Mouse (Mus musculus) left cerebral cortex, postnatal 36 days (tissue): ENCODE measurements around the gene Dcpp3. TPM values are rescaled to one million over a fixed set of nuclear protein-coding genes. Genes with fewer than 3 reads are reported as not detected.
"Not testable (repeated sequence)": the region's sequence is repeated elsewhere in the genome, so short reads cannot be mapped to it uniquely, and the experiment has no call there.

Experiments
- DNase-seq, 2 experiments: peaks; one replicate each; pipeline ENCODE4 v3.0.0; 2021 to 2022; ENCODE audit warnings: low spot score in 2 of 2, mixed read lengths in 1 of 2
- intact Hi-C: fragments of 180-260 bp; cut with DNase I; formaldehyde crosslinking; loops from one replicate; pipeline ENCODE4 v1.15.1; 2025
- total RNA-seq, 2 experiments: library from RNA; stranded (reverse); gene quantifications; 2 replicates each; pipeline ENCODE4 v1.2.3; 2021

Gene Dcpp3
- total RNA-seq: not detected

DNA sequence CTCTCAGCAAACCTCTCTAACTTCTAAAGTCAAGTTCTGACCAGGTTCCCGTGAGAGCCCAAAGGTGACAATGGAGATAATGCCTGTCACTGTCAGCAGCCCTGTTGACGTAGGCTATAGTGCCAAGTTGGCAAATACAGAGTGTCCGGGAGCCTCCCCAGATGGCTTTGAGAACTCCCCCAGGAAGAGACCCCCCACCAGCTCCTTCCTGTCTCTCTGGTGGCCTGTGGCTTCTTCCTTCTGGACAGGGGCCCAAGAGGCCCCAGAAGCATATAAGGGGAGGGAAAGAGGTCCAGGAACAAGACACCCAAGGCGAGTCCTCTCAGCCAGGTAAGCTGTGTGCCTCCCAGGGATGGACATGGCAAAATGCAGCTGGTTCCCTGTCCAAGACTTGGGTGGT, at the start of gene Dcpp3:
Dcpp3 (plus strand) TSS at position 301 of the 400 bp plus-strand sequence.
- intact Hi-C loops, DNase-seq: not testable (repeated sequence)

DNA sequence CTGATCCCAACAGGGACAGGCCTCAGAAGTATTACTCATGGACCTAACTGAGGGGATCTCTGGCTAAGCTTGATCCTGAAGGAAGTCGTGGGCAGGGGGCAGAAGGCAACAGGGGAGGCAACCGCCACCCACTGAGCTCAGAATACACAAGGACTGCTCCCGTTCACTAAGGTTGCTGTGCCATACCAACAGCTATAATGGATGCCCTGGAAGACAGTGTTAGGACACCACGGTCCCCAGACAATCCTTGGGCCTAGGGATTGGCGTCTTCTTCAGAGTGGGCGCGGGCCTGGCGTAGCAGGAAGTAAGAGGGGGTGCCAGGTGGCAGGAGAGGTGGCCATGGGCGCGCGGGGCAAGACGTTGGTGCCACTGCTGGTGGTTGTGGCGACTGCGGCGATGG, 49.5 kb upstream of the Dcpp3 start, which contains the start of gene Prss21:
Prss21 (plus strand) TSS at position 301 of the 400 bp plus-strand sequence.
- intact Hi-C loops: no loop called here
- DNase-seq: no peak

DNA sequence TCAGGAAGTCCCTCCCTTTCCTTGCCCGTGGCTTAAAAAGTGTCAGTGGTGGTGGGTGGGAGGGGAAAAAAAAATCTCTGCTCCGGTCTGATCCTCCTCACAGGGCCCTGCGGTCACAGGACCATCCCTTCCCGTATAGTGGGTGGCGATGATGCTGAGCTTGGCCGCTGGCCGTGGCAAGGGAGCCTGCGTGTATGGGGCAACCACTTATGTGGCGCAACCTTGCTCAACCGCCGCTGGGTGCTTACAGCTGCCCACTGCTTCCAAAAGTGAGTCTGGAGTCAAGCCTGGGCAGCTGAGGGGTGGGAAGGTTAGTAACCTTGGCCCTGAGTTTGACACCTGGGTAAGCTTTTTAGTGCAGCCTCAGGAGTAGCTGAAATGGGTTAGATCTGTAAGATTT, 48.7 kb upstream of the Dcpp3 start:
- DNase-seq: no peak
- intact Hi-C loops: no loop called here

DNA sequence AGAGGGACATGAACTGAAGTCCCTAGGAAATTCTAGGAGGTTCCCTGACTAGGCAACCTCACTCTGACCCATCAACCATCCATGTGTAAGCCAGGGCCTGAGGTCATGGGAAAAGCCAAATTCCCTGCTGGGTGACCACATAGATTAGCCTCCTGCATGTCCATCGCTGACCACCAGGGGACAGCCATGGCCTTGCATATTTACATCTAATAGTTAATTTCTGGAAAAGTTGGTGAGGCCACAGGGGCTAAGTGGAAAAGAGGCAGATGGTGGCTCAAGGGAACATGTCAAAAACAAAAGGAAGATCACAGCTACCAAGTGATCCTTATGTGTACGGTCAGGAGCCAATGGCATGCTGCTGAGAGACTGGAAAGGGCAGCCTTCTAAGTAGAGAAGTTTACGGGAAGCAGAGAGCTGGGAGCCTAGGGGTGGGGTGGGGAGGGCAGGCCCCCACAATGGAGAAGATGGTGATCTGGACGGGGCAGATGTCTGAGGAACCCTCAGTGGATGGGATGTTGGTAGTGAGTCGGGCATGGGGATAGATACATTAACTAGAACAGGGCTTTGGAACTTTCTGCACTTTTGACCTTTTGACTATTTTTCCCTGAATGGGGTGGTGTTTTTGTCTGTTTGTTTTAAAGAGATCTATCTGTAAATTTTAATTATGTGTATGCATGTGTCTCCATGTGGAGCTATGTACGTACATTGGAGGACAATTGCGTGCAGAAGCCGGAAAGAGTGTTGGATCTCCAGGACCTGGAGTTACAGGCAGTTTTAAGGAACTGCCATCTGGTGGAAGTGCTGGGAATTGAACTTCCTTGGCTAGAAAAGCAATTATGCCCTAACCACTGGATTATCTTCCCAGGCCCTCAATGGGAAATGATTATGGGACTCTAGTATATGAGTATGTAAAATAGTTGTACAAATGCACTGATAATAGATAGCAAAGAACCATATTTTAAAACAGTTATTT, 43.1 kb upstream of the Dcpp3 start:
- no peak for DNase-seq
- intact Hi-C loops: loop anchor here (1.0 kb wide), 1 partner anchor 86 kb away; no protein-coding TSS in a partner anchor

DNA sequence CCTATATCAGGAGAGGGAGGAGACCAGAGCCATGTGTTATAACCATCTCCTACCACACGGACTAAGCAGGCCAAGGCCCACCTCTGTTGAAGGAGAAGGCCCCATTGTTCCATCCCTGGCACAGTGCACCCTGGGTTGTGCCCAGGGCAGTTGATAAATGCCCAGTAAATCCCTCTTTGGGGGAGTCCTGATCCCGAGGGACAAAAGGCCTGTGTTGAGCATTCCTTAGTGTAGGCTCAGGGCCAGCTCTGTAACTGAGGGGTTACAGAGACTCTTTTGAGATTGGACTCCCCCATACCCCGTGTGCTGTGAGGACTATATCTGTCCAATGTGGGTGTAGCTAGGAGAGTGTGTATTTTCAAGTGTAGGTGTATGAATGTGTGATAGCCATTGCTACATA, 40.5 kb upstream of the Dcpp3 start:
- DNase-seq: peak; percentile 12 to 20
- intact Hi-C loops: no loop called here

DNA sequence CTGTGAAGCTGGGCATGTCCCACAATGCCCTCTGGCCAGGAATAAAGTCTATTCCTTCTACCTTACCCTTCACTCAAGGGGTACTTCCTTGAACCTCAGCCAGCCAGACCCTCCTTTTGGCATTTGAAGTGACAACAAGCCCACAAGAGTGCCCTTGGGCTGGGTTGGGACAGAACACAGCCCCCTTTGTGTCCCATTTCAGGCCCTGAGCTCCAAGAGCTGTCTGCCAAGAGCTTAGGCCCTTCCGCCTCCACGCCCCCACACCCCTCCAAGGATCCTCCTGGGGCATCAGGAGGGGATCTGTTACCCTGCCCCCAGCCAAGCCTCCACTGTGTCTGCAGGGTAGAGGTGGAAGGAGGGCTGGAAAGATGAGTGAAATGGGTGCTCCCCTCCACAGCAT, 40.1 kb upstream of the Dcpp3 start:
- no peak for DNase-seq
- intact Hi-C loops: no loop called here

DNA sequence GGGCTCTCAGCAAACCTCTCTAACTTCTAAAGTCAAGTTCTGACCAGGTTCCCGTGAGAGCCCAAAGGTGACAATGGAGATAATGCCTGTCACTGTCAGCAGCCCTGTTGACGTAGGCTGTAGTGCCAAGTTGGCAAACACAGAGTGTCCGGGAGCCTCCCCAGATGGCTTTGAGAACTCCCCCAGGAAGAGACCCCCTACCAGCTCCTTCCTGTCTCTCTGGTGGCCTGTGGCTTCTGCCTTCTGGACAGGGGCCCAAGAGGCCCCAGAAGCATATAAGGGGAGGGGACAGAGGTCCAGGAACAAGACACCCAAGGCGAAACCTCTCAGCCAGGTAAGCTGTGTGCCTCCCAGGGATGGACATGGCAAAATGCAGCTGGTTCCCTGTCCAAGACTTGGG, 36.7 kb upstream of the Dcpp3 start, which contains the start of the genes Dcpp1 and Dcpp2:
Dcpp1 (plus strand) TSS at position 301 of the 400 bp plus-strand sequence.
Dcpp2 (plus strand) TSS at position 305 of the 400 bp plus-strand sequence.
- DNase-seq, intact Hi-C loops: not testable (repeated sequence)

DNA sequence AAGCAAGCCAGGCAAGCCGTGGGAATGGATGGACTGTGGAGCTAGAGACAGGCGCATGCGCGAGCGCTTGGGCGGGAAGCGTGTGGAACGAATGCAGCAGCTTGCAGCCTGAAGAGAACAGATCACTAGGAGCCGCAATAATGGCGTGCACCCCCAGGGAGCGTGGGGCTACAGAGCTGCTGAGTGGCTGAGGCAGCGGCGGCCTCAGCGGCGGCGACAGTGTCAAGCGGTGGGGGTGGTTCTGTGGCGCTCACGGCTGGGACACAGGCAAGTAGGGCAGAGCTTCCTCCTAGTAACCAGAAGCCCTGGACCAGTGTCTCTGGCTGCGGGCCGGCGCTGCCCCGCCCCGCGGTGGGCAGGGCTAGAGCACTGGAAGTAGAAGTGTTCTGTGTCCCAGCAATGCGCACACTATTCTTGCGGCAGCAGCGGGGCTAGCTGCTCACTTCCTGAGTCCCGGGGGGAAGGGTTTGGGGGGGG, 7.3 kb downstream of the Dcpp3 start:
- intact Hi-C loops: no loop called here
- peak; percentile 85 to 86 for DNase-seq

DNA sequence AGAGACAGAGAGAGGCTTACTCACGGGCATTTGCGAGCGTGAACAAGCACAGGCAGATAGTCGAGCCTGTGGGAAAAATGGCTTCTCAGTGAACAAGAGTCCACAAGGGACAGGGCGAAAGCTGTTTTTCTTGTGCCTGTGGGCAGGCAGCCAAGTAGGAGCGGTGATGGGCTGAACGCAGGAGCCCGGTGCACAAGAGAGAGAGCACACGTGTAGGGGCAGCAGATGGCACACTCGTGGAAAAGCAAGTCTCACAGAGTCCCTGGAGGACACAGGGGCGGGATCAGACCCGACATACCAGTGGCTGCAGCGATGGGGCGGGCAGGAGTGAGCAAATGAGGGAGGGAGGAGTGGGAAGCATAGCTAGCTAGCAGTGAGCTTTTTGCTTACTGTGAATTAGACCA, 7.8 kb downstream of the Dcpp3 start:
- intact Hi-C loops: no loop called here

DNA sequence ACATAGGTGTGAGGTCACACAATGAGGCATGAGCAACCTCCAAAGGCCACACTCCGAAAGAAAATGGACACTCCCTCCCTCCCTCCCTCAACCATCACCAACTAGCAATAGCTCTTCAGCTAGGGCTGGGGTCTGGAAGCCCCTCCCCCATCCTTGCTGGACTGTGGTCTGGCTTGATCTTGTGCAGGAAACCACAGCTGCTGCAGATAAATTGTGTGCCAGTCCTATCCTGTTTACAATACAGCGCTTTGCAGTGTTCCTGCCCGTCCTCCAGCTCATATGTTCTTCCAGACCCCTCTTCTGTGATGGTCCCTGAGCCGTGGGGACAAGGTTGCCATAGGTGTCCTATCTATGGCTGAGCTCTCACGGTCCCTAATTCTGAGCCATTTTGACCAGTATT, 13.9 kb downstream of the Dcpp3 start:
- no peak for DNase-seq
- intact Hi-C loops: no loop called here

More for the DNA sequence above, 7.8 kb downstream of the Dcpp3 start:
- DNase-seq: peak; percentile 50 to 52

DNA sequence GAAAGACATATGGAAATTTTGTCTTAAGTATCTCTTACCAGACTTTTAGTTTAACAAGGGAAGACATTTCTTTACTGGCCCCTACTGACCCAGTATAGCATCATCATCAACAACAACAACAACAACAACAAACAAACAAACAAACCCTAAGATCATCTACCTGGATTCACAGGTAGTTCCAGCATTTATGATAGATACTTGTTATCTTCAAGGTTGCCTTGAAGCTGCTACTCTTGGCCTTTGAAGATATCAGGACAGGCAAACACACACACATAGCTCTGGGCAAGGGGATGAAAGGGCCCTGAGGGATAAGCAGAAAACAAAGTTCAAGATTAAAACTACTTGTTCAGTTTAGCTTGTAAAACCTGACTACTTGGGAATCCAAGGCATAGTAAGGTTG, 24.1 kb downstream of the Dcpp3 start, which contains the start of gene Sbp:
Sbp (plus strand) TSS at position 301 of the 400 bp plus-strand sequence.
- no peak for DNase-seq
- intact Hi-C loops: no loop called here

DNA sequence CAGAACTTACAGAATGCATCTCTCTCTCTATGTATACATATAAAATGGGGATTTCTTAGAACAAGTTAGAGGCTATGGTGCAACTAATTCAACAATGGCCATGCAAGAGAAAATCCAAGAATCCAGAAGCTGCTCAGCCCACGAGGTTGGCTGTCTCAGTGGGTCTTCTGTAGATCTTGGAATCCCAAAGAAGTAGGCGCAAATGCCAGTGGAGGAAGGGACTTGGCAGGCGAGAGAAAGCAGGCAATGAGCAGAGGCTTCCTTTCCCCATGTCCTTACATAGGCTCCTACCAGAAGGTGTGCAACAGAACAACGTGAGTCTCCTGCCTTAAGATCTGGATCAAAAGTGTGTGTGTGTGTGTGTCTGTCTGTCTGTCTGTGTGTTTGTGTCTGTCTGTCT, 30.2 kb downstream of the Dcpp3 start:
- intact Hi-C loops, DNase-seq: not testable (repeated sequence)

DNA sequence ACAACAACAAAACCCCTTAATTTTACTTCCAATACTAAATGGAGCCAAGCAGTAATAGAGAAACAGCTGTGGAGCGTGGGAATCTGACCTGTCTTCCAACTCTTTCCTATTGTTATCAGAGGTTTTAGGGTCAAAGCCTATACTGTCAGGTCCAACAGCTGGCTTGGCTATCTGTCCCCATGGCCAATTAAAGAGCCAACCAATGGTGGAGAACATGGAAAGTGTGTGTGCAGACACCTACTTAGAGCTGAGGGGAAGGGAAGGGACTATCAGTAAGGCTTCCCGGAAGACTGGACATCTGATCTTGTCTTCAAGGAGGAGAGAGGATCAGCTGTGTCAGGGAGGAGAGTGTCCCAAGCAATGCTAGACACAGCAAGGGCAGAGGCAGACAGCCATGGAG, 31.8 kb downstream of the Dcpp3 start:
- intact Hi-C loops: no loop called here
- no peak for DNase-seq

DNA sequence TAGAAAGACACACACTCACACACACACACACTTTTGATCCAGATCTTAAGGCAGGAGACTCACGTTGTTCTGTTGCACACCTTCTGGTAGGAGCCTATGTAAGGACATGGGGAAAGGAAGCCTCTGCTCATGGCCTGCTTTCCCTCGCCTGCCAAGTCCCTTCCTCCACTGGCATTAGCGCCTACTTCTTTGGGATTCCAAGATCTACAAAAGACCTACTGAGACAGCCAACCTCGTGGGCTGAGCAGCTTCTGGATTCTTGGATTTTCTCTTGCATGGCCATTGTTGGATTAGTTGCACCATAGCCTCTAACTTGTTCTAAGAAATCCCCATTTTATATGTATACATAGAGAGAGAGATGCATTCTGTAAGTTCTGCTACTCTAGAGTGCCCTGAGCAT, 33.6 kb downstream of the Dcpp3 start:
- DNase-seq, intact Hi-C loops: not testable (repeated sequence)

DNA sequence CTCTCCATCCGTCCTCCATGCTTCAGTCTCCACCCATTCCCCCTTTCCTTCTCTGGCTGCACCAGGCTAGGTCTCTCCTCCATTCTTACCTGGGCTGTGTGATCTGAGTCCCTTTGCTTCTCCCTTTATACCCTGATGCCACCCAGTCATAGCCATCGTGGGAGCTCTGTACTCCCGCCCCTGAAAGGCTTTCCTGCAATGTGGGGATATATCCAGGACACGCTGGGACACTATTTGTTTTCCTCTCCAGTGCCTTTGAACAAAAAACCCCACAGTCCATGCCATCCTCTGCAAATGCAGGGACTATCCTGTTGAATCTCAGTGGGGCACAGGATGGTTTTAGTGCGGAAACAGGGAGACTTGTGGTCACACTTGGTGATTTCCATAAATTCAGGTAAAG, 37.9 kb downstream of the Dcpp3 start, which contains the start of gene Sbpl:
Sbpl (minus strand) TSS at position 101 of the 400 bp plus-strand sequence.
- DNase-seq: no peak
- intact Hi-C loops: no loop called here

DNA sequence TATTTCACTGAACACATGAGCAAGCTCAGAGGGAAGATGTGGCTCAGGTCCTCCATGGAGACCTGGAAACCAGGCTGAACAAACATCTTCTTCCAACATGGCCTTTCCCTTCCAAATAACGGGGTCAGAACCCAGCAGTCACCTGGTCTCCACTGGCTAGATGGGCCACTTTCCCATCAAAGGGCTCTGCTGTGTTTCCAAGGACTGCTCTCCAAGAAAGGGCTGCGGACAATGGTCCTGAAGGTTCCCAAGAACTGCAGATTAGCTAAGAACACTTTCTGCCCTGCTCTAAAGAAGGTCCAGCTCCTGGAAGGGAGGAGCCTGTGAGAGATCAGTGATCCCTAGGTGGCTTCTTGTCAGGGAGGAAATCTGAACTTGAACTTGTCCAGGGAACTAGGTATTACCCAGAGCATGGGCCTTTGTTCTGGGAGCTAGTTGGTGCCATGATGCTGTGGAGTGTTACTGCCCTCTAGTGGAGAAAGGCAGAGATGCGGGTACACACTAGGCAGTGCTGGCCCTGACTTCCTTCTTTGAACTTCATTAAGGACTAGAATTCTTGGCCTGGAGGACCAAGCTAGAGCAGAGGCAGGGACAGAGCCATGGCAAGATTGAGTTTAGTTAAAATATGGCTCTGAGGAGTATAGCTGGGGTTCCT, 43.0 kb downstream of the Dcpp3 start:
- intact Hi-C loops: loop anchor here (1.0 to 2.0 kb wide), 2 partner anchors 86 to 105 kb away; no protein-coding TSS in a partner anchor

DNA sequence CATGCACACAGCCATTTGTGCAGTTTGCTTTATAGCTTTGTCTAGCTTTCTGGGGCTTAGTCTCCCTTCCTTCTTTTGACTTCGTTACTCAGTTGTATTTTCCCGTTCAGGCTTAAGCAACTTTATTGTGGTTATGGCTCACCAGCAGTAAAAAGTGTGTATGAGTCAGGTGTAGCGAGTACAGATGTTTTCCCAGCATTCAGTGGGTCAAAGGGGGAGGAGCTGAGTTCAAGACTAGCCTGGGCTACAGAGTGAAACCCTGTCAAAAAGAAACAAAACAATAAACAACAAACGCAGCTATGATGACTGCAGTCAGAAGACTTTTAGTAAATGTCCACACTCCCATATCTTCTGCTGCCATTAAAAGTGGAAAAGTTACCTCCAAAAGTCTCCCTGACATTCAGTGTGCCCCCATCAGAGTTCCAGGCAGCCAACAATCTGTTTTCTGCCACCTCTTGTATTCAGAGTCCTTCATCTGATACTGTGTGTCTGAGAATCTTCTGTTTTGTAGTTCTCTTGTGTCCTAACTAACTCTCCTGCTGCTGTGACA, 44.4 kb downstream of the Dcpp3 start:
- intact Hi-C loops: loop anchor here (2.0 kb wide), 1 partner anchor 107 kb away; no protein-coding TSS in a partner anchor

More for the DNA sequence above, 43.0 kb downstream of the Dcpp3 start:
- peak; percentile 75 to 78 for DNase-seq

DNA sequence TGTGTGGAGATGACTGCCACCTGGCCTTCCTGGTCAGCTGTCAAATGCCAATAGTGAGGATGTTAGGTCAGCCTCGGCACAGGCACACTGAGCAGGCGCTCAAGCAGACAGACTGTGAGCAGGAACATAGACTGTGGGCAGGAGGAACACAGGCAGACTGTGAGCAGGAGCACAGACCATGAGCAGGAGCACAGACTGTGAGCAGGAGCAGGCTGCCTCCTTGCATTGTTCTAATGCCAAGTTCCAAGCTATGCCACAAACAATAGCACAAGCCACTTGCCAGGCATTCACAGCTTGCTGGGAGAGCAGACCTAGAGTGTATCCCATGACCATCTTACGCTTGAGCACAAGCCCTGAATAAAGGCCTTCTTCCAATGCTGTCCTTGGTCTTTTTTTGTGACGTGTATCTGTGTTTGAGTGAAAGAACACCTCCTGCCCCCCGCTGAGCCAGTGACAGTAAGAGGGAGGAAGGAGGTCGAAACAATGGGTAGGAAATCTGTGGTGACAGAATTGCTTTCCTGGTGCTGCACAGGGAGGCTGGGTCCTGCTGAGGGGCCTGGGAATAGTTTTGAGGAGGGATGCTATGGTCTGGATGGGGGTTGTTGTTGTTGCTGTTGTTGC, 48.7 kb downstream of the Dcpp3 start:
- intact Hi-C loops: no loop called here
- DNase-seq: no peak

More for the DNA sequence above, 44.4 kb downstream of the Dcpp3 start:
- no peak for DNase-seq
